Mouse (Mus musculus): Measurements from ENCODE around the gene Ctdsp2. TPM values are rescaled to one million over a fixed set of nuclear protein-coding genes. Genes with fewer than 3 reads are reported as not detected.

Gene Ctdsp2
- polyA plus RNA-seq, 1 experiment from 2014 or later: 10.7 TPM

- TF ChIP-seq CTCF (IDR thresholded peaks at IDR 0.05; ENCODE audit: low read depth) (no peak), EP300 (IDR thresholded peaks at IDR 0.05; ENCODE audit: low read depth) (no peak)
- Histone ChIP-seq H3K27ac (ENCODE audit: low read depth) (peak overlapping the region; percentile 100), H3K4me3 (ENCODE audit: low read depth, low read length) (peak overlapping the region; percentile 96), H3K9me3 (ENCODE audit: low read length) (no peaks in the 10 kb centered on the region), H3K9ac (replicated peaks) (peak overlapping the region; percentile 90), H3K4me2 (ENCODE audit: low read depth, low read length) (peak overlapping the region; percentile 89), H3K27me3 (ENCODE audit: insufficient read depth, low read length) (no peaks in the 10 kb centered on the region), H3K4me1 (ENCODE audit: insufficient read depth) (peaks cover 61% of the 10 kb centered on the region), H3K36me3 (replicated peaks; ENCODE audit: insufficient read depth, low read length) (0 out of 2 replicates have a peak, but pooled peaks cover 2% of the 10 kb centered on the region)
- DNase-seq (no peak), ATAC-seq (no peak)
- WGBS (ENCODE audit: insufficient replicate concordance): 14% methylated on average over 16 of the region's 16 CpGs
Observed at GRCm38 (mm10) chr10:126980221-126980932, 1.9 kb downstream of the Ctdsp2 start.

GRCm38 (mm10) chr10:126980933-126981530 lies 2.5 kb downstream of the Ctdsp2 start:
- DNase-seq (no peak), ATAC-seq (no peak)
- H3K27ac ChIP-seq (ENCODE audit: low read depth): peak overlapping the region; percentile 100; the same call in 1 of the 2 replicates
- H3K9me3 ChIP-seq (ENCODE audit: low read length): no peaks in the 10 kb centered on the region
- peak overlapping the region; percentile 90 for H3K9ac ChIP-seq (replicated peaks)
- peak overlapping the region; percentile 89 for H3K4me2 ChIP-seq (ENCODE audit: low read depth, low read length)
- peak overlapping the region; percentile 96 for H3K4me3 ChIP-seq (ENCODE audit: low read depth, low read length)
- WGBS (ENCODE audit: insufficient replicate concordance): 48% methylated on average over 11 of the region's 11 CpGs
- TF ChIP-seq CTCF (IDR thresholded peaks at IDR 0.05; ENCODE audit: low read depth) (no peak), EP300 (IDR thresholded peaks at IDR 0.05; ENCODE audit: low read depth) (no peak)
- 0 out of 2 replicates have a peak, but pooled peaks cover 2% of the 10 kb centered on the region for H3K36me3 ChIP-seq (replicated peaks; ENCODE audit: insufficient read depth, low read length)
- H3K4me1 ChIP-seq (ENCODE audit: insufficient read depth): peaks cover 66% of the 10 kb centered on the region
- no peaks in the 10 kb centered on the region for H3K27me3 ChIP-seq (ENCODE audit: insufficient read depth, low read length)

GRCm38 (mm10) chr10:126981746-126982145 lies 3.2 kb downstream of the Ctdsp2 start:
- WGBS (ENCODE audit: insufficient replicate concordance): 46% methylated on average over 3 of the region's 3 CpGs
- Histone ChIP-seq H3K27ac (ENCODE audit: low read depth) (no peak overlapping the region), H3K4me2 (ENCODE audit: low read depth, low read length) (peak overlapping the region; percentile 89), H3K9me3 (ENCODE audit: low read length) (no peaks in the 10 kb centered on the region), H3K4me3 (ENCODE audit: low read depth, low read length) (0 out of 2 replicates have a peak overlapping the region, but pooled peaks have one; percentile 5), H3K27me3 (ENCODE audit: insufficient read depth, low read length) (no peaks in the 10 kb centered on the region), H3K4me1 (ENCODE audit: insufficient read depth) (peaks cover 71% of the 10 kb centered on the region), H3K36me3 (replicated peaks; ENCODE audit: insufficient read depth, low read length) (0 out of 2 replicates have a peak, but pooled peaks cover 2% of the 10 kb centered on the region), H3K9ac (replicated peaks) (peak overlapping the region; percentile 50)
- ATAC-seq (no peak), DNase-seq (no peak)
- TF ChIP-seq CTCF (IDR thresholded peaks at IDR 0.05; ENCODE audit: low read depth) (no peak), EP300 (IDR thresholded peaks at IDR 0.05; ENCODE audit: low read depth) (no peak)

- Histone ChIP-seq H3K9ac (replicated peaks) (0 out of 2 replicates have a peak overlapping the region, but pooled peaks have one; percentile 11), H3K27ac (ENCODE audit: low read depth) (no peak overlapping the region), H3K36me3 (replicated peaks; ENCODE audit: insufficient read depth, low read length) (0 out of 2 replicates have a peak, but pooled peaks cover 2% of the 10 kb centered on the region), H3K9me3 (ENCODE audit: low read length) (no peaks in the 10 kb centered on the region), H3K4me2 (ENCODE audit: low read depth, low read length) (peak overlapping the region; percentile 89), H3K27me3 (ENCODE audit: insufficient read depth, low read length) (no peaks in the 10 kb centered on the region), H3K4me3 (ENCODE audit: low read depth, low read length) (peak overlapping the region; percentile 5; the same call in 1 of the 2 replicates), H3K4me1 (ENCODE audit: insufficient read depth) (peaks cover 76% of the 10 kb centered on the region)
- no peak for DNase-seq
- TF ChIP-seq CTCF (IDR thresholded peaks at IDR 0.05; ENCODE audit: low read depth) (no peak), EP300 (IDR thresholded peaks at IDR 0.05; ENCODE audit: low read depth) (no peak)
- no peak for ATAC-seq
- WGBS (ENCODE audit: insufficient replicate concordance): 49% methylated on average over 14 of the region's 14 CpGs
Observed at GRCm38 (mm10) chr10:126983193-126983725, 4.7 kb downstream of the Ctdsp2 start.

GRCm38 (mm10) chr10:126984189-126985004 lies 5.9 kb downstream of the Ctdsp2 start:
- Histone ChIP-seq H3K9me3 (ENCODE audit: low read length) (no peaks in the 10 kb centered on the region), H3K4me3 (ENCODE audit: low read depth, low read length) (no peak overlapping the region), H3K9ac (replicated peaks) (no peak overlapping the region), H3K4me1 (ENCODE audit: insufficient read depth) (peaks cover 80% of the 10 kb centered on the region), H3K27me3 (ENCODE audit: insufficient read depth, low read length) (no peaks in the 10 kb centered on the region), H3K27ac (ENCODE audit: low read depth) (peak overlapping the region; percentile 48), H3K4me2 (ENCODE audit: low read depth, low read length) (peak overlapping the region; percentile 3; the same call in 1 of the 2 replicates), H3K36me3 (replicated peaks; ENCODE audit: insufficient read depth, low read length) (0 out of 2 replicates have a peak, but pooled peaks cover 2% of the 10 kb centered on the region)
- WGBS (ENCODE audit: insufficient replicate concordance): 35% methylated on average over 5 of the region's 5 CpGs
- TF ChIP-seq CTCF (IDR thresholded peaks at IDR 0.05; ENCODE audit: low read depth): no peak
- no peak for ATAC-seq
- DNase-seq: no peak
